Comparison of ENCODE assay signal across 8 mouse cellular contexts in genomic region chr7:135631776-135632552, GRCm38 (mm10).
DNase-seq lines count a peak whose midpoint lies in the region; ATAC-seq and TF ChIP-seq lines count a peak whose summit lies in the region.

No protein-coding gene starts in this region.

- no peak overlapping the region for H3K9ac ChIP-seq in hindbrain, embryonic 11.5 days (ENCODE audit: low read depth, low read length)
- H3K9ac ChIP-seq in hindbrain, embryonic 12.5 days, result no peak overlapping the region
- no peak overlapping the region for H3K9ac ChIP-seq in forebrain, embryonic 14.5 days (ENCODE audit: low read length)
- H3K9ac ChIP-seq in hindbrain, embryonic 16.5 days (ENCODE audit: low read depth, low read length), result no peak overlapping the region
- no peak overlapping the region for H3K9ac ChIP-seq in midbrain, embryonic 14.5 days (replicated peaks; ENCODE audit: low read length)

- H3K27ac ChIP-seq in hindbrain, embryonic 11.5 days (ENCODE audit: low read depth, low read length), result no peak overlapping the region
- no peak overlapping the region for H3K27ac ChIP-seq in hindbrain, embryonic 12.5 days
- no peak overlapping the region for H3K27ac ChIP-seq in forebrain, embryonic 14.5 days (ENCODE audit: low read depth, low read length)
- H3K27ac ChIP-seq in hindbrain, embryonic 16.5 days (ENCODE audit: low read depth, low read length), result no peak overlapping the region
- H3K27ac ChIP-seq in midbrain, embryonic 14.5 days (replicated peaks; ENCODE audit: low read depth, low read length), result no peak overlapping the region
- no peak overlapping the region for H3K27ac ChIP-seq in spleen, adult 2 months (ENCODE audit: insufficient read depth, low read length)

- no peak for TF ChIP-seq POLR2A in spleen, adult 2 months (IDR thresholded peaks at IDR 0.05; ENCODE audit: low read depth, low read length)

- WGBS in hindbrain, embryonic 11.5 days, result 49% methylated on average over 8 of the region's 8 CpGs
- WGBS in hindbrain, embryonic 12.5 days, result 54% methylated on average over 8 of the region's 8 CpGs
- WGBS in forebrain, embryonic 14.5 days, result 56% methylated on average over 8 of the region's 8 CpGs
- 54% methylated on average over 8 of the region's 8 CpGs for WGBS in hindbrain, embryonic 16.5 days
- 53% methylated on average over 8 of the region's 8 CpGs for WGBS in midbrain, embryonic 14.5 days
- 51% methylated on average over 8 of the region's 8 CpGs for WGBS in spleen, adult 2 months

- H3K4me3 ChIP-seq in hindbrain, embryonic 11.5 days (ENCODE audit: low read depth, low read length), result no peak overlapping the region
- no peak overlapping the region for H3K4me3 ChIP-seq in hindbrain, embryonic 12.5 days
- H3K4me3 ChIP-seq in forebrain, embryonic 14.5 days (ENCODE audit: low read depth, low read length), result no peak overlapping the region
- H3K4me3 ChIP-seq in hindbrain, embryonic 16.5 days (ENCODE audit: low read length), result no peak overlapping the region
- H3K4me3 ChIP-seq in midbrain, embryonic 14.5 days (replicated peaks; ENCODE audit: low read depth, low read length), result no peak overlapping the region
- no peak overlapping the region for H3K4me3 ChIP-seq in spleen, adult 2 months (ENCODE audit: extremely low read depth, insufficient read depth, insufficient read length)

- TF ChIP-seq CTCF in spleen, adult 2 months (IDR thresholded peaks at IDR 0.05; ENCODE audit: extremely low read depth, insufficient read depth, insufficient read length, insufficient replicate concordance), result peak; percentile 60; the same call in 1 of the 2 replicates

- no peak overlapping the region for H3K4me2 ChIP-seq in hindbrain, embryonic 11.5 days (replicated peaks; ENCODE audit: low read depth, low read length)
- no peak overlapping the region for H3K4me2 ChIP-seq in hindbrain, embryonic 12.5 days (replicated peaks)
- H3K4me2 ChIP-seq in forebrain, embryonic 14.5 days (ENCODE audit: low read length), result no peak overlapping the region
- H3K4me2 ChIP-seq in hindbrain, embryonic 16.5 days (ENCODE audit: low read length), result no peak overlapping the region
- no peak overlapping the region for H3K4me2 ChIP-seq in midbrain, embryonic 14.5 days (ENCODE audit: low read length)

- DNase-seq in hindbrain, embryonic 11.5 days (ENCODE audit: low spot score), result peak; percentile 83
- peak; percentile 44 for DNase-seq in c-Kit-negative CD71-positive TER-119-positive erythroid progenitor cells, embryonic 14.5 days (ENCODE audit: low read depth, low spot score)
- peak; percentile 73 for DNase-seq in forebrain, embryonic 14.5 days (ENCODE audit: low spot score)
- DNase-seq in left cerebral cortex, adult 18-20 months (ENCODE audit: low spot score in 2 of 2), result peak; percentile 80 to 84
- peak; percentile 86 for DNase-seq in midbrain, embryonic 14.5 days
- peak in 1 of 2 experiments; percentile 54 for DNase-seq in spleen, adult 2 months (ENCODE audit: low read depth in 1 of 2, low spot score in 2 of 2)

- H3K36me3 ChIP-seq in hindbrain, embryonic 11.5 days (ENCODE audit: control insufficient read depth, insufficient read depth, low read length), result no peaks in the 10 kb centered on the region
- no peaks in the 10 kb centered on the region for H3K36me3 ChIP-seq in hindbrain, embryonic 12.5 days
- no peaks in the 10 kb centered on the region for H3K36me3 ChIP-seq in forebrain, embryonic 14.5 days (ENCODE audit: control insufficient read depth, insufficient read depth, low read length)
- H3K36me3 ChIP-seq in hindbrain, embryonic 16.5 days (ENCODE audit: control insufficient read depth, insufficient read depth, low read length), result no peaks in the 10 kb centered on the region
- H3K36me3 ChIP-seq in midbrain, embryonic 14.5 days (ENCODE audit: control insufficient read depth, insufficient read depth, low read length), result no peaks in the 10 kb centered on the region
- H3K36me3 ChIP-seq in spleen, adult 2 months (ENCODE audit: control insufficient read depth, insufficient read depth, low read length), result no peaks in the 10 kb centered on the region

- no peaks in the 10 kb centered on the region for H3K9me3 ChIP-seq in hindbrain, embryonic 11.5 days (ENCODE audit: control insufficient read depth, low read length)
- no peaks in the 10 kb centered on the region for H3K9me3 ChIP-seq in hindbrain, embryonic 12.5 days (replicated peaks)
- no peaks in the 10 kb centered on the region for H3K9me3 ChIP-seq in forebrain, embryonic 14.5 days (replicated peaks; ENCODE audit: control insufficient read depth, low read length)
- no peaks in the 10 kb centered on the region for H3K9me3 ChIP-seq in hindbrain, embryonic 16.5 days (ENCODE audit: control insufficient read depth, low read length)
- H3K9me3 ChIP-seq in midbrain, embryonic 14.5 days (ENCODE audit: control insufficient read depth, low read length), result no peaks in the 10 kb centered on the region

- no peak for ATAC-seq in hindbrain, embryonic 11.5 days (ENCODE audit: low FRiP score)
- no peak for ATAC-seq in hindbrain, embryonic 12.5 days (ENCODE audit: low FRiP score)
- ATAC-seq in forebrain, embryonic 14.5 days, result peak; percentile 10; the same call in 1 of the 2 replicates
- ATAC-seq in hindbrain, embryonic 16.5 days, result 0 out of 2 replicates have a peak, but pooled peaks have one; percentile 4
- no peak for ATAC-seq in midbrain, embryonic 14.5 days (ENCODE audit: low FRiP score, low TSS enrichment)

- H3K4me1 ChIP-seq in hindbrain, embryonic 11.5 days (replicated peaks; ENCODE audit: control insufficient read depth, insufficient read depth, low read length), result no peaks in the 10 kb centered on the region
- peaks cover 7% of the 10 kb centered on the region for H3K4me1 ChIP-seq in hindbrain, embryonic 12.5 days
- H3K4me1 ChIP-seq in forebrain, embryonic 14.5 days (ENCODE audit: control insufficient read depth, insufficient read depth, low read length), result peaks cover 11% of the 10 kb centered on the region
- H3K4me1 ChIP-seq in hindbrain, embryonic 16.5 days (ENCODE audit: control insufficient read depth, insufficient read depth, low read depth, low read length), result peaks cover 3% of the 10 kb centered on the region; the same call in 1 of the 2 replicates
- H3K4me1 ChIP-seq in midbrain, embryonic 14.5 days (ENCODE audit: control insufficient read depth, insufficient read depth, low read length), result peaks cover 22% of the 10 kb centered on the region; the same call in 1 of the 2 replicates
- no peaks in the 10 kb centered on the region for H3K4me1 ChIP-seq in spleen, adult 2 months (ENCODE audit: control insufficient read depth, insufficient read depth, insufficient read length)

- H3K27me3 ChIP-seq in hindbrain, embryonic 11.5 days (ENCODE audit: control insufficient read depth, insufficient read depth, low read length), result no peaks in the 10 kb centered on the region
- no peaks in the 10 kb centered on the region for H3K27me3 ChIP-seq in hindbrain, embryonic 12.5 days
- 0 out of 2 replicates have a peak, but pooled peaks cover 3% of the 10 kb centered on the region for H3K27me3 ChIP-seq in forebrain, embryonic 14.5 days (replicated peaks; ENCODE audit: control insufficient read depth, insufficient read depth, low read length)
- H3K27me3 ChIP-seq in hindbrain, embryonic 16.5 days (replicated peaks; ENCODE audit: control insufficient read depth, insufficient read depth, low read length), result no peaks in the 10 kb centered on the region
- no peaks in the 10 kb centered on the region for H3K27me3 ChIP-seq in midbrain, embryonic 14.5 days (ENCODE audit: control insufficient read depth, insufficient read depth, low read length)
- no peaks in the 10 kb centered on the region for H3K27me3 ChIP-seq in spleen, adult 2 months (ENCODE audit: control insufficient read depth, insufficient read depth, low read length)

Comparison
In these comparisons a context has a peak if more than half of its experiments do, and no peak if none do; other contexts are left out.
1. ATAC-seq: peak in forebrain, embryonic 14.5 days (single experiment) and hindbrain, embryonic 16.5 days (single experiment); none in hindbrain, embryonic 11.5 days (single experiment), hindbrain, embryonic 12.5 days (single experiment) and midbrain, embryonic 14.5 days (single experiment).